15 mouse cellular contexts compared by ENCODE assay signal in the genomic region with DNA sequence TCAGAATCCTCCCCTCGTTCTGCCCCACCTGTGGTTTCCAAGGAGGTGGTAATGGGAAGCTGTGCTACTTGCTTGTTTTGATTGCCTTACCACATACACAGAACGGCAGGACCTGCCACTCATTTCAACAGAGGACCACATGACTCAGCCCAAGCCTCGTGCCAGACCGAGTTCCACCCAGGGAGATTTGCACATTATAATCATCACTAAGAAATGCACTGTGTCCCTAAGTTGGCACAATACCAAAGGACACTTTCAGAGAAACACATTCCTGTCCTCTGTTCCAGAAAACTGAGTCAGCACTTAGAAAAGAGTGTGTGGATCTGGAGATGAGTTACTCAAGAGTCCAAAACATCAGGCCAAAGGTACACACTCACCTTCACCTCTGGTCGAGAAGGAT. TPM values are rescaled to one million over a fixed set of nuclear protein-coding genes. Genes with fewer than 3 reads are reported as not detected.
A peak's percentile ranks its signal among the peaks of the same experiment; 100 is the strongest.
DNase-seq lines count a peak whose midpoint lies in the region; ATAC-seq and TF ChIP-seq lines count a peak whose summit lies in the region.
"Had no signal": no experiment of that assay in that cellular context is flagged by ENCODE, and none has a peak within 500 bp of the region (broad histone marks: within the 10 kb centered on the region; RNA-seq: fewer than 3 reads in every experiment).

No protein-coding gene starts in this region.

- no peaks in the 10 kb centered on the region for H3K4me1 ChIP-seq in kidney, postnatal 0 days (replicated peaks; ENCODE audit: insufficient read depth, low read length)
- no peaks in the 10 kb centered on the region for H3K4me1 ChIP-seq in thymus, adult 2 months (replicated peaks; ENCODE audit: control insufficient read depth, insufficient read depth, low read length)
- no peaks in the 10 kb centered on the region for H3K4me1 ChIP-seq in forebrain, embryonic 15.5 days
- H3K4me1 ChIP-seq: liver, embryonic 15.5 days had no signal

- no peak for TF ChIP-seq POLR2A in thymus, adult 2 months (IDR thresholded peaks at IDR 0.05; ENCODE audit: control insufficient read depth, extremely low read depth, insufficient read depth, low read length, poor library complexity)

- H3K4me2 ChIP-seq in kidney, postnatal 0 days (ENCODE audit: low read length) = no peak overlapping the region
- H3K4me2 ChIP-seq in forebrain, embryonic 15.5 days (replicated peaks) = no peak overlapping the region
- H3K4me2 ChIP-seq: hindbrain, embryonic 14.5 days; liver, embryonic 15.5 days had no signal

- DNase-seq in heart, postnatal 10 days = peak; percentile 25 to 27
- DNase-seq in heart, adult 8-10 months (ENCODE audit: low spot score) = no peak
- DNase-seq in 3134 (ENCODE audit: extremely low read depth, insufficient read length, low spot score) (peak; percentile 78), Patski (ENCODE audit: low read depth, low spot score) (peak; percentile 76), MN1 (ENCODE audit: low spot score) (no peak)
- DNase-seq in kidney, postnatal 0 days (ENCODE audit: low spot score) = peak; percentile 22
- no peak for DNase-seq in thymus, adult 2 months
- DNase-seq: left cerebral cortex, postnatal 4 days; retina, postnatal 1 day; thymus, adult 18-20 months had no signal

- no peak for TF ChIP-seq CTCF in Patski (IDR thresholded peaks at IDR 0.05)
- TF ChIP-seq CTCF in kidney, postnatal 0 days (IDR thresholded peaks at IDR 0.05; ENCODE audit: low read depth) = no peak
- TF ChIP-seq CTCF in thymus, adult 2 months (IDR thresholded peaks at IDR 0.05; ENCODE audit: borderline replicate concordance, control insufficient read depth, extremely low read depth, insufficient read depth, low read length, poor library complexity) = no peak

- no peak overlapping the region for H3K9ac ChIP-seq in kidney, postnatal 0 days (ENCODE audit: low read depth, low read length)
- H3K9ac ChIP-seq in forebrain, embryonic 15.5 days (replicated peaks) = no peak overlapping the region
- H3K9ac ChIP-seq: hindbrain, embryonic 14.5 days; liver, embryonic 15.5 days had no signal

- CTCF ChIA-PET in Patski (lab: Charles Lee) = interaction anchor here (1.3 to 1.7 kb wide), 2 partner anchors 11 to 13 kb away, joined by 3 read pairs; no protein-coding TSS in a partner anchor

- ATAC-seq in Patski = peak; percentile 87
- ATAC-seq in kidney, postnatal 0 days (replicated peaks; ENCODE audit: low FRiP score, low read depth) = peak; percentile 57; the same call in 1 of the 2 replicates
- ATAC-seq in forebrain, embryonic 15.5 days (replicated peaks) = no peak

- H3K27me3 ChIP-seq in Patski = no peaks in the 10 kb centered on the region
- H3K27me3 ChIP-seq in kidney, postnatal 0 days (ENCODE audit: insufficient read depth, low read length) = no peaks in the 10 kb centered on the region
- no peaks in the 10 kb centered on the region for H3K27me3 ChIP-seq in thymus, adult 2 months (ENCODE audit: control insufficient read depth, insufficient read depth, low read length)
- H3K27me3 ChIP-seq in forebrain, embryonic 15.5 days = no peaks in the 10 kb centered on the region
- H3K27me3 ChIP-seq: liver, embryonic 15.5 days had no signal

- no peak overlapping the region for H3K4me3 ChIP-seq in kidney, postnatal 0 days (replicated peaks; ENCODE audit: low read depth, low read length)
- no peak overlapping the region for H3K4me3 ChIP-seq in thymus, adult 2 months (ENCODE audit: control insufficient read depth, insufficient read depth, low read length)
- no peak overlapping the region for H3K4me3 ChIP-seq in forebrain, embryonic 15.5 days
- H3K4me3 ChIP-seq: liver, embryonic 15.5 days had no signal

- POLR2A ChIA-PET in Patski (lab: Charles Lee) = interaction anchor here (1.0 kb wide), 1 partner anchor 13 kb away, joined by 3 read pairs; no protein-coding TSS in a partner anchor

- no peak overlapping the region for H3K27ac ChIP-seq in kidney, postnatal 0 days
- H3K27ac ChIP-seq in thymus, adult 2 months (ENCODE audit: control insufficient read depth, insufficient read depth, low read length) = no peak overlapping the region
- H3K27ac ChIP-seq in forebrain, embryonic 15.5 days (replicated peaks) = no peak overlapping the region
- H3K27ac ChIP-seq: hindbrain, embryonic 14.5 days; liver, embryonic 15.5 days had no signal

- WGBS in kidney, postnatal 0 days = 61% methylated on average over 5 of the region's 5 CpGs
- 26% methylated on average over 5 of the region's 5 CpGs for WGBS in thymus, adult 2 months
- WGBS in forebrain, embryonic 15.5 days = 59% methylated on average over 5 of the region's 5 CpGs

- intact Hi-C loops in heart, postnatal 10 days (cut with DNase I) = no loop called here

- H3K36me3 ChIP-seq in kidney, postnatal 0 days (ENCODE audit: insufficient read depth, low read length) = no peaks in the 10 kb centered on the region
- no peaks in the 10 kb centered on the region for H3K36me3 ChIP-seq in thymus, adult 2 months (ENCODE audit: control insufficient read depth, insufficient read depth, low read length)
- H3K36me3 ChIP-seq in forebrain, embryonic 15.5 days = no peaks in the 10 kb centered on the region
- H3K36me3 ChIP-seq: liver, embryonic 15.5 days had no signal

- in situ Hi-C loops in Patski (cut with MboI; ENCODE audit: low pct_unique_long_range_greater_than_20kb) = no loop called here

- no peaks in the 10 kb centered on the region for H3K9me3 ChIP-seq in kidney, postnatal 0 days (replicated peaks; ENCODE audit: low read length)
- no peaks in the 10 kb centered on the region for H3K9me3 ChIP-seq in forebrain, embryonic 15.5 days
- H3K9me3 ChIP-seq: liver, embryonic 15.5 days had no signal

RNA-seq across cellular contexts. Expression of a gene that starts 53.4 kb away (rescaled TPM):
- not detected for total RNA-seq in heart, postnatal 10 days (2021)
- total RNA-seq in heart, adult 8-10 months (2022) = not detected
- polyA plus RNA-seq in Patski (2021) = 0.03 TPM
- 0.03 and 0.32 TPM in 2 replicates for polyA plus RNA-seq in kidney, postnatal 0 days (2015; fragmentation: Nextera tagmentation; extraction: Ambion mirVana)
- polyA plus RNA-seq in thymus, adult 2 months (2012; rRNA removed) = 0.03 and 0.46 TPM in 2 replicates
- polyA plus RNA-seq in forebrain, embryonic 15.5 days (2015; fragmentation: Nextera tagmentation; extraction: Ambion mirVana) = not detected in 2 replicates
- total RNA-seq: common myeloid progenitor, adult 5-6 weeks had no signal
- polyA plus RNA-seq: gonadal fat pad, adult 2 months had no signal

Comparison
In these comparisons a context has a peak if more than half of its experiments do, and no peak if none do; other contexts are left out.
1. DNase-seq: peak in heart, postnatal 10 days (2 of 2), 3134 (single experiment), Patski (single experiment) and kidney, postnatal 0 days (single experiment); none in heart, adult 8-10 months (single experiment), thymus, adult 2 months (single experiment) and MN1 (single experiment).